Mouse (Mus musculus) limb, embryonic 11.5 days (tissue): ENCODE data around the gene Ror2. TPM values are rescaled to one million over a fixed set of nuclear protein-coding genes. Genes with fewer than 3 reads are reported as not detected.

Experiments used
- ATAC-seq: fragments of 200-750 bp; cut with Nextera tagmentation; 2 replicates; pipeline ENCODE4 v1.8.0; 2017; ENCODE audit warnings: low read depth; ENCODE audit not compliant: insufficient number of reproducible peaks, low FRiP score, low TSS enrichment
- DNase-seq: peaks from one replicate; pipeline ENCODE4 v3.0.0-alpha.2; 2015; ENCODE audit warnings: low spot score
- H3K27ac ChIP-seq: fragments of 300-500 bp; sonication (generic); replicated peaks from 2 replicates; pipeline ENCODE4 v1.5.1; 2014; ENCODE audit warnings: low read depth, mild to moderate bottlenecking, low read length
- H3K27me3 ChIP-seq: fragments of 300-500 bp; sonication (generic); 2 replicates; pipeline ENCODE4 v1.6.1; 2014; ENCODE audit warnings: mild to moderate bottlenecking, low read length, mixed read lengths; ENCODE audit not compliant: control insufficient read depth, insufficient read depth
- H3K36me3 ChIP-seq: fragments of 300-500 bp; sonication (generic); 2 replicates; pipeline ENCODE4 v1.6.1; 2014; ENCODE audit warnings: mild to moderate bottlenecking, low read length, moderate library complexity, mixed read lengths; ENCODE audit not compliant: control insufficient read depth, insufficient read depth
- H3K4me1 ChIP-seq: fragments of 300-500 bp; sonication (generic); 2 replicates; pipeline ENCODE4 v1.6.1; 2014; ENCODE audit warnings: low read length, mixed read lengths; ENCODE audit not compliant: control insufficient read depth, insufficient read depth
- H3K4me2 ChIP-seq: fragments of 300-500 bp; sonication (generic); 2 replicates; pipeline ENCODE4 v1.6.1; 2014; ENCODE audit warnings: low read depth, mild to moderate bottlenecking, moderate library complexity; ENCODE audit not compliant: severe bottlenecking
- H3K4me3 ChIP-seq: fragments of 300-500 bp; sonication (generic); 2 replicates; pipeline ENCODE4 v1.5.1; 2014; ENCODE audit warnings: low read depth, low read length
- H3K9ac ChIP-seq: fragments of 300-500 bp; sonication (generic); 2 replicates; pipeline ENCODE4 v1.6.1; 2014; ENCODE audit warnings: mild to moderate bottlenecking, low read length
- H3K9me3 ChIP-seq: fragments of 300-500 bp; sonication (generic); 2 replicates; pipeline ENCODE4 v1.6.1; 2016; ENCODE audit warnings: low read length; ENCODE audit not compliant: control insufficient read depth
- WGBS: fragments of 180-500 bp; shearing (Covaris S2); extraction: QIAGEN DNeasy Blood & Tissue Kit; methylation state at CpG from one replicate; pipeline ENCODE4 v1.1.7; 2014; 5-methylcytosine and 5-hydroxymethylcytosine counted together
- polyA plus RNA-seq: library from polyadenylated mRNA; unstranded; fragments of >200 nt; fragmentation: Nextera tagmentation; extraction: Ambion mirVana; gene quantifications from 2 replicates; pipeline ENCODE4 v1.2.1, GENCODE M21; 2014

The Ror2 gene
- polyA plus RNA-seq, 1 experiment from 2014 or later = 17.8 TPM

DNA sequence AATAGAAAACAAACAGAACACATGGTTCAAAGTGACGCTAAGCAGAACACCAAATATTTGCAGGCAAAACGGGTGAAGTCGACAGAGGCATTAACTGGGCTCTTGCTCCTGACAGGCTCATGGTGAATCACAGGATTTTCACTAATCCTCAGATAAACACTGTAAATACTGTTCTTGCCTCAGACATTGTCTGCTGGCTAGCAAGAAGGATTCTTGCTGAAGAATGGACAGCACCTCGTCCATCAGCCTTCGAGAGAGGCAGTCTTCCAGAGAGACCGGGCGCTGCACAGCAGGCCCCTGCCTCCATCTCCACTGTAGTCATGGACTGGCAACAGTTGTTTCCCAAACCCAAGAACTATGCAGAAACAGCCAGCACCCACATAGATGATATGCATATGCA, 110.9 kb downstream of the Ror2 start:
- no peak overlapping the region for H3K4me2 ChIP-seq

DNA sequence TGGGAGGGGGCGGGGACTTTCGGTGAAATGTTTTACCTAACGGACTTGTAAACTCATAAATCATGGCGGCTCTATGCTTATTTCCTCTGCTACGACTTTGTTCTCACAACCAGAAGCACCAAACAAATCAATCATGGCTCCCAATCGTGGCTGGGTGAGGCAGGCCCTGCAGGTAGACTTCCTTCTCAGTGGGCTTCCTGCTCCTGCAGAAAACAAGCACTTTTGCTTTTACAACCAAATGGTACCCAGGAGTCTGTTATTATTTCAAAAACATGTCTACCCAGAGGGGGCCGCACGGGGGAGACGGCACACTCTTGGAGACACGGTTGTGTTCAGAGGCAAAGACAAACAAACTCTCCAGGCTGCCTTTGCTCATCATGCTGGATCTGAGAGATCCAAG, 122.3 kb downstream of the Ror2 start:
- H3K4me3 ChIP-seq = no peak overlapping the region
- H3K27ac ChIP-seq = peak overlapping the region; percentile 65
- H3K36me3 ChIP-seq = no peaks in the 10 kb centered on the region
- H3K4me2 ChIP-seq = no peak overlapping the region
- peaks cover 51% of the 10 kb centered on the region for H3K4me1 ChIP-seq
- H3K27me3 ChIP-seq = no peaks in the 10 kb centered on the region
- 4% methylated on average over 10 of the region's 10 CpGs for WGBS
- peak; percentile 66 for DNase-seq
- no peaks in the 10 kb centered on the region for H3K9me3 ChIP-seq
- no peak for ATAC-seq
- H3K9ac ChIP-seq = no peak overlapping the region

More for the DNA sequence above, 110.9 kb downstream of the Ror2 start:
- H3K36me3 ChIP-seq = no peaks in the 10 kb centered on the region
- H3K9me3 ChIP-seq = no peaks in the 10 kb centered on the region
- H3K9ac ChIP-seq = no peak overlapping the region
- no peaks in the 10 kb centered on the region for H3K27me3 ChIP-seq
- ATAC-seq (no peak), DNase-seq (no peak)
- H3K27ac ChIP-seq = no peak overlapping the region
- H3K4me1 ChIP-seq = peaks cover 62% of the 10 kb centered on the region
- WGBS = 52% methylated on average over 7 of the region's 7 CpGs
- H3K4me3 ChIP-seq = no peak overlapping the region

DNA sequence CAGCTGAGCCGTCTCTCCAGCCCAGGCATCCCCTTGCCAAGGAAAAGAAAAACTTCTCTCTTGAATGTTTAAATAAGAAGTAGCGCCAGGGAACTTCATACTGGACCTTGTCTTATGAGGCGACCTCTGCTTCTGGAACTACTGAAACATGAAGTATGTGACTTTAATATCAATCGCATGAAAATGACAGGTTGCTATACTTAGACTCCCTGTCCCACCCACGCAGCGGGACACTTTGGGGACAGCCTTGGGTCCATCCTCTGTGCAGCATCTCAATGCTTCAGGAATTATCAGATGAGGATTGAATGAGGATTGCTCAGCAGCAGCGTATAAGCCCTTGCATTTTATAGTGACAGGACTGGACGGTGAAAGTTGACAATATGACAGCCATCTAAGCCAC, 122.9 kb downstream of the Ror2 start:
- Histone ChIP-seq H3K4me2 (no peak overlapping the region), H3K4me3 (no peak overlapping the region), H3K9me3 (no peaks in the 10 kb centered on the region), H3K4me1 (peaks cover 53% of the 10 kb centered on the region), H3K27ac (no peak overlapping the region), H3K27me3 (no peaks in the 10 kb centered on the region), H3K9ac (no peak overlapping the region), H3K36me3 (no peaks in the 10 kb centered on the region)
- no peak for DNase-seq
- no peak for ATAC-seq
- WGBS = 66% methylated on average over 8 of the region's 8 CpGs

DNA sequence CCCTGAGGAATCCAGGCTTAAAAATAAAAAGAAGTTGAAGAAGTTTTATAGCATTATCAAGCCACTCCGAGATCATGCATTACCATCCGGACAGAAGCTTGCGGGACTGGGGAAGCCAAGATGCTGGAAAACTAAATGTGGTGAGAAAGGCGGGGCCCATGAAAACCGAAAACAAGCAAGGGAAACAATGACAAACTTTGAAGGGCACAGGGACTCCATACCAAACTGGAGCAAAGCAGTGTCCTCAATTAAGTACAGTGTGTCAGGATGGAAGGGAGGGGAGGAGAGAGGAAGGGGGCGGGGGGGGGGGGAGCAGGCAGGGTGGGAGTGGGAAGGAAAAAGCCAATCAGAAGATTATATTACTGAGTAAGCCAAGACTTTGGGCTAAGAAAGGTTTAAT, 126.4 kb downstream of the Ror2 start:
- H3K4me1 ChIP-seq = peaks cover 42% of the 10 kb centered on the region
- no peak overlapping the region for H3K9ac ChIP-seq
- H3K9me3 ChIP-seq = no peaks in the 10 kb centered on the region
- ATAC-seq (no peak), DNase-seq (no peak)
- H3K27me3 ChIP-seq = no peaks in the 10 kb centered on the region
- H3K36me3 ChIP-seq = no peaks in the 10 kb centered on the region
- 73% methylated on average over 5 of the region's 6 CpGs for WGBS
- no peak overlapping the region for H3K27ac ChIP-seq
- no peak overlapping the region for H3K4me2 ChIP-seq
- H3K4me3 ChIP-seq = no peak overlapping the region

DNA sequence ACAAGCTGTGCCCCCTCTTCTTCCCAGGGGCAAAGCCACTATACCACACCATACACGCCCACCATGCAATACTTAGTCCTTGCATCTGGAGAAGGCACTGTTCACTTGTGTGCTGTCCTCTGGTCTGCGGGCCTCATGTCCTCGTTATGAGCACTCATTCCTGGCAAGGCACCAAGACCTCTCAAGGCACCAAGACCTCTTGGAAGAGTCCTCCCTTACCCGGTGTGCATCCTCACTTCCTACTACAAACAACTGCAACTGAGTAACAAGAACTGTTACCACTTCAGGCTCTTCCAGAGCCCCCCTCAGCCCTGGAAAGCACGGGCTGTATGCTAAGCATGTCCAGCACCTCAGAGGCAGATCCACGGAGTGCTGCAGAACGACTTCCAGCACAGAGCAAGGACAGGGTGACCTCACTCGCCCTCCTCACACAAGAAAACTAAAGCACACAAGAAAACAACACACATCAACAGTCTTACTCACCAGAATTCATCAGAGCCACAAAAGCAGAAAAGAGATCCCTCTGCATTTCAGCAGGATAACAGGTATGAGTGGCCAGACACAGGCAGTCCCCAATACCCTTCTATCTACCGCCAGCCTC, 127.4 kb downstream of the Ror2 start:
- H3K9me3 ChIP-seq = no peaks in the 10 kb centered on the region
- no peak for DNase-seq
- no peak overlapping the region for H3K27ac ChIP-seq
- no peaks in the 10 kb centered on the region for H3K27me3 ChIP-seq
- H3K4me2 ChIP-seq = no peak overlapping the region
- H3K36me3 ChIP-seq = no peaks in the 10 kb centered on the region
- no peak overlapping the region for H3K9ac ChIP-seq
- H3K4me3 ChIP-seq = no peak overlapping the region
- H3K4me1 ChIP-seq = peaks cover 46% of the 10 kb centered on the region
- WGBS = 68% methylated on average over 9 of the region's 9 CpGs
- no peak for ATAC-seq

DNA sequence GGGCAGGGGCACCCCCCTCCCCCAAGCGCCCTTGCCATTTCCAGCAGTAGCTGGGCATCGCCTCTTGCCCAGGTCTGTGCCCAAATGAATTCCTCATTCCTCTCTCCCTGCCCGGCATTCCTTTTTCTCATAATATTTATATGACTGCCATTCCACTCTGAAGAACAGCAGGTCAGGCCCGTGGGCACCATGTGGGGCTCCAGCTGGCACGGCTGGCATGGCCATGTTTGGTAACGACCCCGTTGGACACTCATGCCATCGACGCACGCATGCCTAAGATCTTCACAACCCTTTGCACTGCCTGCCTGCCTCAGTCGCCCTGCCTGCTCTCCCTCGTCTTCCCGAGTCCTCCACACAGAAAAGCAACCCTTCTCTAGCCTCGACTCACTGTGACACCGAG, 129.0 kb downstream of the Ror2 start:
- Histone ChIP-seq H3K4me1 (peaks cover 45% of the 10 kb centered on the region), H3K9ac (no peak overlapping the region), H3K27me3 (no peaks in the 10 kb centered on the region), H3K4me3 (no peak overlapping the region), H3K9me3 (no peaks in the 10 kb centered on the region), H3K27ac (no peak overlapping the region), H3K4me2 (no peak overlapping the region), H3K36me3 (no peaks in the 10 kb centered on the region)
- ATAC-seq (no peak), DNase-seq (no peak)
- 85% methylated on average over 15 of the region's 15 CpGs for WGBS

DNA sequence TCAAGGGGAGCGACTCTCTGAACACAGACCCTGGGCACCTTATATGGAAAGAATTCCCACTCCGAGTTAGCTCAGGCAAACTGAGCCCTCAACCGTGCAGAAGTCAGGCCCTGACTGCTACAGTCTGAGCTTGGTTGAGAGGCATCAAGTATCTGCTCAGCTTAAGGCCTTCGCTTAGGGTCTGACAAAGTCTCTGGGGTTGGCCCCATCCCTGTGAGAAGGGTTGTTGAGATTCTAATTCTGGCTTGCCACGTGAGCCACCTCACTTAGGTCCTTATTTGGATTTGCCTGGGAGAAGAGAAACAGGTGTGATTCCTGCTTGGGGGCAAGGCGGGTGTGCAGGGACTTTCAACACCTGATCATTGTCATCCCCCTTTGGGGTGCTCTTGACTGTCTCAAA, 129.6 kb downstream of the Ror2 start:
- 72% methylated on average over 6 of the region's 6 CpGs for WGBS

DNA sequence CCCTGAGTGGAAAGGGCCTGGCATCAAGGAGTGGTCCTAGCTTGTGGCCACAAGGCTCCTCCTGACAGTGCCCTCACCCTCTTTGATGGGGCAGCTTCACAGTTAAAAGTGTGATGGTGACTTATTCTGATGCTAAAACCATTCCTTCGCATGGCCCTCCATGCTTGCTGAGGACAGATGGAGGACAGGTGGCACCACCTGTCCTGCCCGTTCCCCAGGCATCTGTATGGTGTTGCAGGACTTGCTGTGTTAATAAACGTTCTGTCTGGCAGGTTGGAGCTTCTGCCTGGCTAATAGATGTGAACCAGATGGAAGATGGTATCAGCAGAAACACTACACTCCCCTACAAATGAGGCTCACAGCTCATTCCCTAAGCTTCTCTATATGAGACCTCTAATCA, 140.4 kb downstream of the Ror2 start:
- Histone ChIP-seq H3K4me1 (peaks cover 26% of the 10 kb centered on the region), H3K9me3 (no peaks in the 10 kb centered on the region), H3K27ac (no peak overlapping the region), H3K9ac (no peak overlapping the region), H3K27me3 (no peaks in the 10 kb centered on the region), H3K36me3 (no peaks in the 10 kb centered on the region), H3K4me2 (no peak overlapping the region), H3K4me3 (no peak overlapping the region)
- 66% methylated on average over 3 of the region's 3 CpGs for WGBS
- ATAC-seq = no peak
- no peak for DNase-seq

More for the DNA sequence above, 129.6 kb downstream of the Ror2 start:
- H3K9me3 ChIP-seq = no peaks in the 10 kb centered on the region
- no peak overlapping the region for H3K4me2 ChIP-seq
- no peak overlapping the region for H3K4me3 ChIP-seq
- no peak for ATAC-seq
- H3K9ac ChIP-seq = no peak overlapping the region
- no peak for DNase-seq
- H3K4me1 ChIP-seq = peaks cover 45% of the 10 kb centered on the region
- H3K27me3 ChIP-seq = no peaks in the 10 kb centered on the region
- no peaks in the 10 kb centered on the region for H3K36me3 ChIP-seq
- no peak overlapping the region for H3K27ac ChIP-seq

DNA sequence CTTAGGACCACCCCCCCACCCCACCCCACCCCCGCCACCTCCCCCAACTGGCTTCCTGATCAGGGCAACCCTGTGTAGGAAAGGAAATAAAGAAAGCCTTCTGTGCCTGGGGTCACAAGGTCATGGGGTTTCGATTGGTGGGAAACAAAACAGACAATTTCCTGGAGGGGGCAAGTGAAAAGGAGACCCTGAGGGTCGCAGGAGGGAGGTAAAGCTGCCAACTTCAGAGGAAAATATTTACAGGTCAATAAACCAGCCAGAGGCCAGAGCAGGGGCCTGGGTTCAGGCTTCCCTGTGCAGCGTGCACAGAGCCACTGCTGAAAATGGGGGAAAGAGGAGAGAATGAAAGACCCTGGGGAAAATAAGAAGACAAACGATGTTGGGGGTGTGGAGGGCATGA, 142.8 kb downstream of the Ror2 start:
- 0 out of 2 replicates have a peak, but pooled peaks cover 2% of the 10 kb centered on the region for H3K36me3 ChIP-seq
- H3K27me3 ChIP-seq = no peaks in the 10 kb centered on the region
- no peak overlapping the region; the same call in 1 of the 2 replicates for H3K4me2 ChIP-seq
- peak; percentile 60 for DNase-seq
- no peak for ATAC-seq
- no peak overlapping the region for H3K4me3 ChIP-seq
- H3K4me1 ChIP-seq = peaks cover 26% of the 10 kb centered on the region
- WGBS = 2% methylated on average over 5 of the region's 5 CpGs
- H3K9ac ChIP-seq = no peak overlapping the region
- H3K27ac ChIP-seq = peak overlapping the region; percentile 47; the same call in 1 of the 2 replicates
- no peaks in the 10 kb centered on the region for H3K9me3 ChIP-seq
